ENCODE assay signal across 51 mouse cellular contexts in genomic region chr7:81528918-81529317, GRCm38 (mm10). TPM values are rescaled to one million over a fixed set of nuclear protein-coding genes. Genes with fewer than 3 reads are reported as not detected.
"Had no signal": no experiment of that assay in that cellular context is flagged by ENCODE, and none has a peak within 500 bp of the region (broad histone marks: within the 10 kb centered on the region; RNA-seq: fewer than 3 reads in every experiment).

No protein-coding gene starts in this region.

- H3K27me3 ChIP-seq: heart, embryonic 12.5 days; heart, embryonic 13.5 days; heart, embryonic 15.5 days; hindbrain, embryonic 12.5 days; hindbrain, embryonic 13.5 days; hindbrain, embryonic 15.5 days; intestine, embryonic 15.5 days; kidney, embryonic 15.5 days had no signal

- H3K4me3 ChIP-seq: heart, embryonic 12.5 days; heart, embryonic 13.5 days; heart, embryonic 15.5 days; hindbrain, embryonic 10.5 days; hindbrain, embryonic 12.5 days; hindbrain, embryonic 13.5 days; hindbrain, embryonic 15.5 days; intestine, embryonic 15.5 days; kidney, embryonic 15.5 days; layer of hippocampus, adult 2 months; left cerebral cortex, adult 2 months had no signal

- H3K9me3 ChIP-seq: heart, embryonic 12.5 days; heart, embryonic 13.5 days; heart, embryonic 15.5 days; hindbrain, embryonic 12.5 days; hindbrain, embryonic 13.5 days; hindbrain, embryonic 15.5 days; intestine, embryonic 15.5 days had no signal

- H3K27ac ChIP-seq: heart, embryonic 13.5 days; heart, embryonic 15.5 days; hindbrain, embryonic 10.5 days; hindbrain, embryonic 12.5 days; hindbrain, embryonic 13.5 days; hindbrain, embryonic 14.5 days; hindbrain, embryonic 15.5 days; hindbrain, postnatal 0 days; intestine, embryonic 15.5 days; kidney, embryonic 15.5 days; kidney, postnatal 0 days; layer of hippocampus, adult 2 months; left cerebral cortex, adult 2 months had no signal

- H3K9ac ChIP-seq: heart, embryonic 12.5 days; heart, embryonic 13.5 days; heart, embryonic 15.5 days; hindbrain, embryonic 12.5 days; hindbrain, embryonic 13.5 days; hindbrain, embryonic 14.5 days; hindbrain, embryonic 15.5 days; intestine, embryonic 15.5 days; kidney, embryonic 15.5 days had no signal

- H3K4me2 ChIP-seq: heart, embryonic 11.5 days; heart, embryonic 12.5 days; heart, embryonic 13.5 days; heart, embryonic 15.5 days; hindbrain, embryonic 12.5 days; hindbrain, embryonic 13.5 days; hindbrain, embryonic 14.5 days; hindbrain, embryonic 15.5 days; intestine, embryonic 15.5 days; kidney, embryonic 15.5 days had no signal

- ATAC-seq: hindbrain, embryonic 16.5 days; hindbrain, postnatal 0 days; inflammation-experienced regulatory T-cells, adult 6 months; intestine, embryonic 15.5 days; intestine, embryonic 16.5 days; intestine, postnatal 0 days had no signal

- DNase-seq: heart, postnatal 10 days; heart, postnatal 14 days; heart, postnatal 4 days; kidney, adult 11 months; kidney, adult 18-20 months; kidney, adult 2 months; kidney, adult 8-10 months; kidney, adult 9 months; kidney, postnatal 10 days; kidney, postnatal 14 days; kidney, postnatal 25 days; kidney, postnatal 36 days; kidney, postnatal 4 days; layer of hippocampus, adult 9-11 months; layer of hippocampus, postnatal 36 days had no signal

RNA-seq across cellular contexts. Expression of gene BC048679, which starts 30.8 kb away (rescaled TPM):
- total RNA-seq: heart, postnatal 10 days; heart, postnatal 14 days; heart, postnatal 25 days; heart, postnatal 4 days; hematopoietic stem cell, adult 5-6 weeks; hindbrain, postnatal 0 days; layer of hippocampus, adult 18-20 months; layer of hippocampus, adult 2 months; layer of hippocampus, adult 8-10 months; layer of hippocampus, postnatal 10 days; layer of hippocampus, postnatal 14 days; layer of hippocampus, postnatal 25 days; layer of hippocampus, postnatal 36 days; left cerebral cortex, adult 18-20 months; left cerebral cortex, adult 2 months; left cerebral cortex, adult 8-10 months had no signal
- polyA plus RNA-seq: heart, embryonic 11.5 days; heart, embryonic 12.5 days; heart, embryonic 13.5 days; heart, embryonic 14.5 days; heart, embryonic 15.5 days; heart, embryonic 16.5 days; heart, postnatal 0 days; hindbrain, embryonic 11.5 days; hindbrain, embryonic 12.5 days; hindbrain, embryonic 13.5 days; hindbrain, embryonic 14.5 days; hindbrain, embryonic 15.5 days; hindbrain, embryonic 16.5 days; hindbrain, postnatal 0 days; inflammation-experienced regulatory T-cells, adult 6 months; intestine, embryonic 14.5 days; intestine, embryonic 15.5 days; intestine, embryonic 16.5 days; intestine, postnatal 0 days; kidney, embryonic 14.5 days; kidney, embryonic 15.5 days; kidney, embryonic 16.5 days; kidney, postnatal 0 days; large intestine, adult 2 months had no signal

RNA-seq across cellular contexts. Expression of gene Ap3b2, which starts 35.2 kb away (rescaled TPM):
- total RNA-seq: heart, postnatal 14 days; heart, postnatal 25 days; hematopoietic stem cell, adult 5-6 weeks had no signal
- polyA plus RNA-seq: inflammation-experienced regulatory T-cells, adult 6 months had no signal

RNA-seq across cellular contexts. Expression of gene Fsd2, which starts 37.8 kb away (rescaled TPM):
- polyA plus RNA-seq: intestine, embryonic 14.5 days; kidney, embryonic 14.5 days had no signal
